In genomic region chr4:117311891-117312290, GRCm38 (mm10) we compare ENCODE assay signal across 14 mouse cellular contexts. TPM values are rescaled to one million over a fixed set of nuclear protein-coding genes. Genes with fewer than 3 reads are reported as not detected.
A peak's percentile ranks its signal among the peaks of the same experiment; 100 is the strongest.
DNase-seq lines count a peak whose midpoint lies in the region; ATAC-seq and TF ChIP-seq lines count a peak whose summit lies in the region.
"Had no signal": no experiment of that assay in that cellular context is flagged by ENCODE, and none has a peak within 500 bp of the region (broad histone marks: within the 10 kb centered on the region; RNA-seq: fewer than 3 reads in every experiment).

No protein-coding gene starts in this region.

- H3K9ac ChIP-seq in hindbrain, embryonic 12.5 days, result no peak overlapping the region
- no peak overlapping the region for H3K9ac ChIP-seq in hindbrain, embryonic 14.5 days
- H3K9ac ChIP-seq in hindbrain, embryonic 13.5 days, result no peak overlapping the region
- peak overlapping the region; percentile 71 for H3K9ac ChIP-seq in liver, embryonic 13.5 days

- TF ChIP-seq CTCF in bone marrow, adult 2 months (IDR thresholded peaks at IDR 0.05; ENCODE audit: control insufficient read depth, insufficient read depth, low read length), result no peak

- no peaks in the 10 kb centered on the region for H3K36me3 ChIP-seq in hindbrain, embryonic 12.5 days
- H3K36me3 ChIP-seq in hindbrain, embryonic 14.5 days (replicated peaks; ENCODE audit: control insufficient read depth, insufficient read depth), result no peaks in the 10 kb centered on the region
- H3K36me3 ChIP-seq in hindbrain, embryonic 13.5 days, result no peaks in the 10 kb centered on the region
- H3K36me3 ChIP-seq in liver, embryonic 13.5 days, result no peaks in the 10 kb centered on the region

- ATAC-seq in hindbrain, embryonic 12.5 days (ENCODE audit: low FRiP score), result no peak
- no peak for ATAC-seq in hindbrain, embryonic 14.5 days (ENCODE audit: low FRiP score)
- no peak for ATAC-seq in hindbrain, embryonic 13.5 days (ENCODE audit: low FRiP score)
- peak; percentile 6; the same call in 1 of the 2 replicates for ATAC-seq in liver, embryonic 13.5 days (ENCODE audit: low read depth)

- H3K4me3 ChIP-seq in hindbrain, embryonic 12.5 days, result no peak overlapping the region
- no peak overlapping the region for H3K4me3 ChIP-seq in hindbrain, embryonic 14.5 days (replicated peaks; ENCODE audit: low read length)
- H3K4me3 ChIP-seq in bone marrow, adult 2 months (replicated peaks; ENCODE audit: control insufficient read depth, low read depth, low read length), result no peak overlapping the region
- H3K4me3 ChIP-seq in hindbrain, embryonic 13.5 days, result no peak overlapping the region
- peak overlapping the region; percentile 58 for H3K4me3 ChIP-seq in liver, embryonic 13.5 days (replicated peaks)

- no peak for DNase-seq in hindbrain, embryonic 14.5 days (ENCODE audit: low spot score)
- no peak for DNase-seq in liver, embryonic 13.5 days
- DNase-seq in testis, postnatal 10 days (ENCODE audit: low spot score), result no peak
- DNase-seq in adrenal gland, postnatal 10 days, result no peak
- no peak for DNase-seq in natural killer cell, adult 2 months (ENCODE audit: low spot score in 2 of 2)
- DNase-seq: adrenal gland, adult 2 months; cerebellum, postnatal 14 days; heart, postnatal 4 days; kidney, postnatal 36 days had no signal

- no peak for TF ChIP-seq POLR2A in bone marrow, adult 2 months (IDR thresholded peaks at IDR 0.05; ENCODE audit: borderline replicate concordance, control insufficient read depth, low read depth, low read length)

- peak overlapping the region; percentile 53; the same call in 1 of the 2 replicates for H3K27ac ChIP-seq in hindbrain, embryonic 12.5 days
- no peak overlapping the region for H3K27ac ChIP-seq in hindbrain, embryonic 14.5 days
- H3K27ac ChIP-seq in bone marrow, adult 2 months (ENCODE audit: control insufficient read depth, insufficient read depth, low read depth, low read length, poor library complexity), result 0 out of 2 replicates have a peak overlapping the region, but pooled peaks have one; percentile 22
- H3K27ac ChIP-seq in hindbrain, embryonic 13.5 days, result peak overlapping the region; percentile 55; the same call in 1 of the 2 replicates
- H3K27ac ChIP-seq in liver, embryonic 13.5 days, result peak overlapping the region; percentile 99

- 45% methylated on average over 5 of the region's 5 CpGs for WGBS in hindbrain, embryonic 12.5 days
- 38% methylated on average over 5 of the region's 5 CpGs for WGBS in hindbrain, embryonic 14.5 days
- WGBS in bone marrow, adult 2 months, result 80% methylated on average over 5 of the region's 5 CpGs
- WGBS in hindbrain, embryonic 13.5 days, result 51% methylated on average over 5 of the region's 5 CpGs
- WGBS in liver, embryonic 13.5 days (ENCODE audit: insufficient replicate concordance), result 45% methylated on average over 5 of the region's 5 CpGs

- H3K9me3 ChIP-seq in hindbrain, embryonic 12.5 days (replicated peaks), result no peaks in the 10 kb centered on the region
- no peaks in the 10 kb centered on the region for H3K9me3 ChIP-seq in hindbrain, embryonic 14.5 days (ENCODE audit: control insufficient read depth, low read length)
- H3K9me3 ChIP-seq in hindbrain, embryonic 13.5 days, result no peaks in the 10 kb centered on the region
- no peaks in the 10 kb centered on the region for H3K9me3 ChIP-seq in liver, embryonic 13.5 days (replicated peaks)

- H3K4me1 ChIP-seq in hindbrain, embryonic 12.5 days, result peaks cover 47% of the 10 kb centered on the region
- H3K4me1 ChIP-seq in hindbrain, embryonic 14.5 days (replicated peaks; ENCODE audit: control insufficient read depth, insufficient read depth, low read length), result peaks cover 41% of the 10 kb centered on the region
- H3K4me1 ChIP-seq in bone marrow, adult 2 months (ENCODE audit: control insufficient read depth, insufficient read depth, low read length), result no peaks in the 10 kb centered on the region
- peaks cover 44% of the 10 kb centered on the region for H3K4me1 ChIP-seq in hindbrain, embryonic 13.5 days (replicated peaks)
- H3K4me1 ChIP-seq in liver, embryonic 13.5 days (replicated peaks), result peaks cover 52% of the 10 kb centered on the region

- H3K27me3 ChIP-seq in hindbrain, embryonic 12.5 days, result peaks cover 68% of the 10 kb centered on the region
- H3K27me3 ChIP-seq in hindbrain, embryonic 14.5 days (ENCODE audit: control insufficient read depth, insufficient read depth, low read length), result peaks cover 40% of the 10 kb centered on the region
- peaks cover 75% of the 10 kb centered on the region for H3K27me3 ChIP-seq in hindbrain, embryonic 13.5 days
- peaks cover 41% of the 10 kb centered on the region for H3K27me3 ChIP-seq in liver, embryonic 13.5 days

- no peak overlapping the region for H3K4me2 ChIP-seq in hindbrain, embryonic 12.5 days (replicated peaks)
- H3K4me2 ChIP-seq in hindbrain, embryonic 14.5 days (replicated peaks), result no peak overlapping the region
- H3K4me2 ChIP-seq in hindbrain, embryonic 13.5 days, result no peak overlapping the region
- peak overlapping the region; percentile 79 for H3K4me2 ChIP-seq in liver, embryonic 13.5 days

RNA-seq across cellular contexts. Expression of gene Armh1, which starts 60.0 kb away (rescaled TPM):
- polyA plus RNA-seq in hindbrain, embryonic 12.5 days (2016; fragmentation: Nextera tagmentation; extraction: Ambion mirVana), result 0.78 and 1.3 TPM in 2 replicates
- 1.2 and 1.3 TPM in 2 replicates for polyA plus RNA-seq in hindbrain, embryonic 14.5 days (2014; fragmentation: Nextera tagmentation; extraction: Ambion mirVana)
- polyA plus RNA-seq in bone marrow, adult 2 months (2011; ENCODE audit: insufficient read depth, insufficient read length, low replicate concordance, missing spikeins), result not detected in 2 replicates
- polyA plus RNA-seq in hindbrain, embryonic 13.5 days (2015; fragmentation: Nextera tagmentation; extraction: Ambion mirVana), result 0.97 and 1.1 TPM in 2 replicates
- not detected in 2 replicates for polyA plus RNA-seq in liver, embryonic 13.5 days (2015; fragmentation: Nextera tagmentation; extraction: Ambion mirVana)
- total RNA-seq in adrenal gland, postnatal 10 days (2021), result 1 to 10 TPM; 1.5 to 1.8 TPM
- total RNA-seq: gastrocnemius, postnatal 4 days had no signal
- polyA plus RNA-seq: neural tube, embryonic 11.5 days had no signal
